Mouse (Mus musculus): ENCODE results near the gene Cacnb3. TPM values are rescaled to one million over a fixed set of nuclear protein-coding genes. Genes with fewer than 3 reads are reported as not detected.

The Cacnb3 gene
- polyA plus RNA-seq, 1 experiment, result 127 TPM

DNA sequence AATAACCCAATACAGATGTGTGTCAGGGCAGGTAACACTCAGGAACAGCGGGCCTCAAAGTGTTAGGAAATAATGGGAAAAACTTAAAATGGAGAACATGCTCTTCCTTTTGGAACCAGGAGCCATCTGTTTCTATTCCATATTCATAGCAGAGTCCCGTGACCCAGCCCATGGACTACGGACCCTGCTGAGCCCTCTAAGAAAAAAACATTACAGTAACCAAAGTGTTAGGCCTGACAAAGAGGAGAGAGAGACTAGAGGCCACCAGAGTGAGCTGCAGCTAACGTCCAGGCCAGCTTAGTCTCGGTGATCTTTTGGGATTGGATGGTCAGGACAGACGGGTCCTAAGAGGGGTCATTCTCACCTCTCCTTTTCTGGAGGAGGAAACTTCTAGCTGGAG lies 15.7 kb upstream of the Cacnb3 start:
- Histone ChIP-seq H3K36me3 (ENCODE audit: control insufficient read depth, insufficient read depth, low read length) (no peaks in the 10 kb centered on the region), H3K4me1 (replicated peaks; ENCODE audit: control insufficient read depth, insufficient read depth, low read length) (peaks cover 10% of the 10 kb centered on the region), H3K27ac (ENCODE audit: control insufficient read depth, insufficient read depth, low read length) (no peak overlapping the region), H3K4me3 (ENCODE audit: control insufficient read depth, insufficient read depth, low read length) (no peak overlapping the region), H3K27me3 (ENCODE audit: control insufficient read depth, insufficient read depth, low read length) (no peaks in the 10 kb centered on the region)
- DNase-seq, result no peak
- WGBS, result 94% methylated on average over 6 of the region's 6 CpGs
- TF ChIP-seq CTCF (IDR thresholded peaks at IDR 0.05; ENCODE audit: borderline replicate concordance, control insufficient read depth, extremely low read depth, insufficient read depth, low read length, poor library complexity) (no peak), POLR2A (IDR thresholded peaks at IDR 0.05; ENCODE audit: control insufficient read depth, extremely low read depth, insufficient read depth, low read length, poor library complexity) (no peak)

DNA sequence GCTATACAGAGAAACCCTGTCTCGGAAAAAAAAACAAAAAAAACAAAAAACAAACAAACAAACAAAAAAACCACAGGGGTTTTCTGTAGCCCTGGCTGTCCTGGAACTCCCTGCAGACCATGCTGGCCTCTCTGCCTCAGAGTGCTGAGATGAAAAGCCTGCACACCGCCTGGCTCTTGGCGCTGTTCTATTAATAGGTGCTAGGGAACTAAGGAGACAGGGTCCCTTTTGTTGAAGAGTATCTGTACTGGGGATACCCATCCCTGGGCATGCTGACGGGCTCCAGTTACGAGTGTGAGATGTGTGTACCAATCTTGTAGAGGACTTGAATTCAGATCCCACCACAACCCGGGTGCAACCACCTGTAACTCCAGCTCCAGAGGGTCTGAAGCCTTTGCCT lies 14.9 kb upstream of the Cacnb3 start:
- no peaks in the 10 kb centered on the region for H3K36me3 ChIP-seq (ENCODE audit: control insufficient read depth, insufficient read depth, low read length)
- H3K4me1 ChIP-seq (replicated peaks; ENCODE audit: control insufficient read depth, insufficient read depth, low read length), result peaks cover 9% of the 10 kb centered on the region
- TF ChIP-seq POLR2A (IDR thresholded peaks at IDR 0.05; ENCODE audit: control insufficient read depth, extremely low read depth, insufficient read depth, low read length, poor library complexity) (no peak), CTCF (IDR thresholded peaks at IDR 0.05; ENCODE audit: borderline replicate concordance, control insufficient read depth, extremely low read depth, insufficient read depth, low read length, poor library complexity) (no peak)
- no peak overlapping the region for H3K27ac ChIP-seq (ENCODE audit: control insufficient read depth, insufficient read depth, low read length)
- no peak overlapping the region for H3K4me3 ChIP-seq (ENCODE audit: control insufficient read depth, insufficient read depth, low read length)
- no peak for DNase-seq
- no peaks in the 10 kb centered on the region for H3K27me3 ChIP-seq (ENCODE audit: control insufficient read depth, insufficient read depth, low read length)
- 89% methylated on average over 6 of the region's 6 CpGs for WGBS

DNA sequence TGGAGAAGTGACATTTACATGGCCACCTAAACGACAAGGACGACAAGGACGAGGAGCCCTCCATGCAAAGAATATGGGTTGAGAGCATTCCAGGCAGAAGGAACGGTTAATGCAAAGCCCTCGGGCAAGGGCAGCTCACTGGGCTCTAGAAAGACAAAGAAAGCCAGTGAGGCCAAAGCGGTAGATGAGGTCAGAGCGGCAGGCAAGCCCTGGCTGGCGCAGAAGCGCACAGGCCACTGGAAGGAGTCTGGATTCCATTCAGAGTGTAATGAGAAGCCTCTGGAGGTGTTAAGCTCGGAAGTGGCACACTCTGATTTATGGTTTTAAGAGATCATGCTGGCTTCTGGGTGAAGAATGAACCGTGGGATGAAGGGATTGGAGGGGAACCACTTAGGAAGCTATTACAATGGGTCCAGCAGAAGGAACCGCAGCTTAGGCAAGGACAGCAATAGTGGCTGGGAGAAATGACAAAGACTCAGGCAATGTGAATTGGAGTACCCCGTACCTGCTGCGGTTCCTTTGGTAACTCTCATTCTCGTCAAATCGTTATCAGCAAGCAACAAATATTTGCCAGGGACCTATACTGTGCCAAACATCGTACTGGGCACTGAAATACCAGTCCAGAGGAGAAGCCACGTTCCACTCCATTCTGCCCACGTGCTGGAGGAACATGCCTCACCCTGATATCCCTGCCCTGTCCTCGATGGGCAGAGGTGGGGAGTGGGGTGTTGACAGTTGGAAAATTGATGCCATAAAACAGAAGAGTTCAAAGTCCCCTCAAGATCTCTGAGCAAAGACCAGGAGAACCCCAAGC lies 14.1 kb upstream of the Cacnb3 start:
- H3K27me3 ChIP-seq (ENCODE audit: control insufficient read depth, insufficient read depth, low read length), result no peaks in the 10 kb centered on the region
- TF ChIP-seq CTCF (IDR thresholded peaks at IDR 0.05; ENCODE audit: borderline replicate concordance, control insufficient read depth, extremely low read depth, insufficient read depth, low read length, poor library complexity) (no peak), POLR2A (IDR thresholded peaks at IDR 0.05; ENCODE audit: control insufficient read depth, extremely low read depth, insufficient read depth, low read length, poor library complexity) (no peak)
- H3K27ac ChIP-seq (ENCODE audit: control insufficient read depth, insufficient read depth, low read length), result no peak overlapping the region
- H3K4me1 ChIP-seq (replicated peaks; ENCODE audit: control insufficient read depth, insufficient read depth, low read length), result peaks cover 12% of the 10 kb centered on the region
- DNase-seq, result no peak
- H3K4me3 ChIP-seq (ENCODE audit: control insufficient read depth, insufficient read depth, low read length), result no peak overlapping the region
- 73% methylated on average over 20 of the region's 20 CpGs for WGBS
- no peaks in the 10 kb centered on the region for H3K36me3 ChIP-seq (ENCODE audit: control insufficient read depth, insufficient read depth, low read length)

DNA sequence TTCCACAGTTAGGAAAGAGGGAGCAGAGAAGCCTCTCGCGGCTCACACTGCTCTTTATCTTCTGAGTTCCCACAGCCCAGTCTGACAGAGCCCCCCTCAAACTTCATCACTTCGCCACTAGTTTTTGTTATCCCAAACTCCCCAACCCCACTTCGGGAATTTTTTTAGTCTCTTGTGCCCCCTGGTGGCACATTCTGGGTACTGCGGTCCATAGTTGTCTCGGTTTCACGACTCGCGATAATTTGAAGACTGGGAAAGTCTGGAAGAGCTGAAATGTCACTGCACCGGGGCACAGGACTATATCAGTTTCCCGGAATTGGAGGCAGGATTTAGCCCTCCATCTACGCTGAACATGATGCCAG lies 13.5 kb upstream of the Cacnb3 start:
- H3K4me3 ChIP-seq (ENCODE audit: control insufficient read depth, insufficient read depth, low read length), result no peak overlapping the region
- DNase-seq, result peak; percentile 81
- peaks cover 16% of the 10 kb centered on the region for H3K4me1 ChIP-seq (replicated peaks; ENCODE audit: control insufficient read depth, insufficient read depth, low read length)
- TF ChIP-seq CTCF (IDR thresholded peaks at IDR 0.05; ENCODE audit: borderline replicate concordance, control insufficient read depth, extremely low read depth, insufficient read depth, low read length, poor library complexity), result peak; percentile 33; the same call in 1 of the 2 replicates
- no peak for TF ChIP-seq POLR2A (IDR thresholded peaks at IDR 0.05; ENCODE audit: control insufficient read depth, extremely low read depth, insufficient read depth, low read length, poor library complexity)
- H3K27ac ChIP-seq (ENCODE audit: control insufficient read depth, insufficient read depth, low read length), result no peak overlapping the region
- H3K36me3 ChIP-seq (ENCODE audit: control insufficient read depth, insufficient read depth, low read length), result no peaks in the 10 kb centered on the region
- no peaks in the 10 kb centered on the region for H3K27me3 ChIP-seq (ENCODE audit: control insufficient read depth, insufficient read depth, low read length)
- 2% methylated on average over 12 of the region's 12 CpGs for WGBS

DNA sequence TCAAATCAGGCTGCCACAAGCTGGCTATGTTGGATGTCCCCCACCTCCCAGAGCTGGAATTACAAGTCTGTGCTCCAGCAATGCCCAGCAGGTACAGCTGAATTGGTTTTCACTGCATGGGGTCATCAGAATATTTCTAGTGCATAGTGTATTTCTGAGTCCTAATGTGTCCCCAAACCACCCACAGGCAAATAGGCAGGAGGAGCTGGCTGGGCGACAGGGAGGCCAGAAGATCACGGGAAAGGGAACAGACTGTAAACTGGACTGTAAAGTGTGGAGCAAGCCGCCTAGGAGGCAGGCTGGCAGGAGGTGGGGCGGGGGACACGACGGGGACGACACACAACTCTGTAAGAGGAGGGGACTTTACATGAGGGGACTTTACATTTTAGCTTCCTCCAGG lies 8.4 kb upstream of the Cacnb3 start:
- peak overlapping the region; percentile 95 for H3K27ac ChIP-seq (ENCODE audit: control insufficient read depth, insufficient read depth, low read length)
- H3K36me3 ChIP-seq (ENCODE audit: control insufficient read depth, insufficient read depth, low read length), result no peaks in the 10 kb centered on the region
- no peak for TF ChIP-seq POLR2A (IDR thresholded peaks at IDR 0.05; ENCODE audit: control insufficient read depth, extremely low read depth, insufficient read depth, low read length, poor library complexity)
- no peak for TF ChIP-seq CTCF (IDR thresholded peaks at IDR 0.05; ENCODE audit: borderline replicate concordance, control insufficient read depth, extremely low read depth, insufficient read depth, low read length, poor library complexity)
- H3K4me3 ChIP-seq (ENCODE audit: control insufficient read depth, insufficient read depth, low read length), result no peak overlapping the region
- peaks cover 26% of the 10 kb centered on the region for H3K4me1 ChIP-seq (replicated peaks; ENCODE audit: control insufficient read depth, insufficient read depth, low read length)
- WGBS, result 32% methylated on average over 7 of the region's 7 CpGs
- H3K27me3 ChIP-seq (ENCODE audit: control insufficient read depth, insufficient read depth, low read length), result no peaks in the 10 kb centered on the region; the same call in 1 of the 2 replicates
- no peak for DNase-seq

DNA sequence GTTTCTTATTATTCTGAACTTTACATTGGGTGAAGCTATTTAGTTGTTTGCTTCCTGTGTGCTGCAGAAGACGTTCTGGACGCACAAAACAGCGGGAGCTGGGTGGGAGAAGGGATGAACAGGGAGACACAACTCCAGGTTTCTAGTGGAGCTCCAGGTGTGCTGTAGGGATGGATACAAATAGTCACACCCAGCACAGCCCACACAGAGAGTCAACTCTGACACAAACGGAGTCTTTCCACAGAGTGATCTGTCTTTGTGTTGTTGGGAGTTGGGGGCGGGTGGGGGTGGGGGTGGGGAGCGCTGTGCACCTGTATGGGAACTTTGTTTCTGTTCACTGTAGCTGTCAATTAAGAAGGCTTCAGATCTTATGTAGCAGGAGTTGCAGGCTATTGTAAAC lies 7.9 kb upstream of the Cacnb3 start:
- Histone ChIP-seq H3K27ac (ENCODE audit: control insufficient read depth, insufficient read depth, low read length) (peak overlapping the region; percentile 95), H3K4me3 (ENCODE audit: control insufficient read depth, insufficient read depth, low read length) (no peak overlapping the region), H3K4me1 (replicated peaks; ENCODE audit: control insufficient read depth, insufficient read depth, low read length) (peaks cover 26% of the 10 kb centered on the region), H3K27me3 (ENCODE audit: control insufficient read depth, insufficient read depth, low read length) (no peaks in the 10 kb centered on the region; the same call in 1 of the 2 replicates), H3K36me3 (ENCODE audit: control insufficient read depth, insufficient read depth, low read length) (no peaks in the 10 kb centered on the region)
- 32% methylated on average over 6 of the region's 6 CpGs for WGBS
- no peak for DNase-seq
- TF ChIP-seq POLR2A (IDR thresholded peaks at IDR 0.05; ENCODE audit: control insufficient read depth, extremely low read depth, insufficient read depth, low read length, poor library complexity) (no peak), CTCF (IDR thresholded peaks at IDR 0.05; ENCODE audit: borderline replicate concordance, control insufficient read depth, extremely low read depth, insufficient read depth, low read length, poor library complexity) (no peak)

Measured in thymus, adult 2 months (tissue).